Mouse (Mus musculus): ENCODE data around the gene Ucp3. TPM values are rescaled to one million over a fixed set of nuclear protein-coding genes. Genes with fewer than 3 reads are reported as not detected.

Gene Ucp3
- polyA plus RNA-seq, 1 experiment from 2014 or later = not detected

DNA sequence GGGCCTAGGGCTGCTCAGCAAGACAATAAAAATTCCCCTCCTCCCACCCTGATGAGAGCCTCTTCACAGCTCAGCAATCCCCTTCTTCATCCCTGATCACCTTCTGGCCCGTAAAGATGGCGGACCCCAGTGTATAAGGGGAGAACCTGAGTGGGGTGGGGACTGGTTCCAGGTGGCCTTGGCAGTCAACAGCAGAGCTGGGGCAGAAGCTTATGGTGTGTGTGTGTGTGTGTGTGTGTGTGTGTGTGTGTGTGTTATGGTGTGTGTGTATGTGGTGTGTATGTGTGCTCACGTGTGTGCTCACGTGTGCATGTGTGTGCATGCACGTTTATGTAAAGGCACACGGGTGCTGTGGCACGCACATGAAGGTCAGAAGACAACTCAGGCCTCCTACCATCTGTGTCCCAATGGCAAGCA lies 21.6 kb downstream of the Ucp3 start:
- no peak overlapping the region for H3K9ac ChIP-seq
- peak overlapping the region; percentile 65 for H3K4me2 ChIP-seq
- 0 out of 2 replicates have a peak overlapping the region, but pooled peaks have one; percentile 49 for H3K27ac ChIP-seq (replicated peaks)
- 85% methylated on average over 7 of the region's 7 CpGs for WGBS
- ATAC-seq (ENCODE audit: low FRiP score, low read depth) = no peak
- H3K36me3 ChIP-seq = no peaks in the 10 kb centered on the region
- H3K4me1 ChIP-seq (replicated peaks) = peaks cover 45% of the 10 kb centered on the region
- no peaks in the 10 kb centered on the region for H3K27me3 ChIP-seq
- H3K9me3 ChIP-seq = no peaks in the 10 kb centered on the region
- peak overlapping the region; percentile 37 for H3K4me3 ChIP-seq

DNA sequence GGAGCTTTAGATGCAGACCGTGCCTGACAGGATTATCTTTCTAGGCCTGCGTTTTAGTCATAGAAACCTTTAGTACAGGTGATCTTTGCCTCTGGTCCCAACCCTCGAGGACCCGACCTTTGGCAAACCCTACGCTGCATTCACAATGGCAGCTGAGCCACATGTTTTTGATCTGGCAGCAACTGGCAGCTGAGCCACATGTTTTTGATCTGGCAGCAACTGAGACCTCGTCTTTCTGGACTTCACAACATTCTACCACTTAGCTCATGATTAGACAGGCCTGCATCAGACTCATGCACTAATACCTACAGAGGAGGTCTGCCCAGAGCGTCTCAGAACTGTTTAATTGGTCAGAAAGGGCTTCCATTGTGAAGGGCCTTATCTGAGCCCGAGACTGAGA lies 22.3 kb downstream of the Ucp3 start:
- Histone ChIP-seq H3K36me3 (no peaks in the 10 kb centered on the region), H3K4me1 (replicated peaks) (peaks cover 45% of the 10 kb centered on the region), H3K27me3 (no peaks in the 10 kb centered on the region), H3K4me3 (no peak overlapping the region), H3K27ac (replicated peaks) (peak overlapping the region; percentile 79), H3K9me3 (no peaks in the 10 kb centered on the region), H3K4me2 (peak overlapping the region; percentile 65), H3K9ac (no peak overlapping the region)
- 50% methylated on average over 8 of the region's 8 CpGs for WGBS
- no peak for ATAC-seq (ENCODE audit: low FRiP score, low read depth)

- Histone ChIP-seq H3K27ac (replicated peaks) (peak overlapping the region; percentile 79), H3K4me2 (peak overlapping the region; percentile 65), H3K27me3 (no peaks in the 10 kb centered on the region), H3K9me3 (no peaks in the 10 kb centered on the region), H3K9ac (no peak overlapping the region), H3K4me3 (no peak overlapping the region), H3K36me3 (no peaks in the 10 kb centered on the region), H3K4me1 (replicated peaks) (peaks cover 45% of the 10 kb centered on the region)
- 29% methylated on average over 11 of the region's 11 CpGs for WGBS
- ATAC-seq (ENCODE audit: low FRiP score, low read depth) = peak; percentile 86
Observed at GRCm38 (mm10) chr7:100495581-100496251, 22.9 kb downstream of the Ucp3 start.

DNA sequence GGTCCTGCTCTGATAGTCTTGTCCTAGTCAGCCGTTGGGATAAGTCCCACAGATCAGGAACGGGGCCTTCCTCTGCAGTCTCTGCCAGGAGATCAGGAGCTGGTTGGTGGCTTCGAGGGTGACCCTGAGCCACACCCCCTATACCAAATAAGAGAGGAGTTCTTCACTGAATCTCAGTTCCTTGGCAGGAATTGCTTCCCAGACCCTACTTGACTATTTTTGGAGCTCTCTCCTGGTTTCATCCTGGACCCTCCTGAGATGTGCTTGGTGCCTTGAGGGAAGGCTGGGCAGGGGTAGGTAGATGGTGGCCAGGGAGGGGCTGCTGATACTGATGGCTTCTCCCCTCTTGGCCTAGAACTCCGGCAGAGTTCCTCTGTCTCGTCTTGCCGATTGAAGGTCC lies 23.6 kb downstream of the Ucp3 start:
- Histone ChIP-seq H3K9me3 (no peaks in the 10 kb centered on the region), H3K4me2 (no peak overlapping the region; the same call in 1 of the 2 replicates), H3K4me3 (no peak overlapping the region), H3K27me3 (no peaks in the 10 kb centered on the region), H3K4me1 (replicated peaks) (peaks cover 45% of the 10 kb centered on the region), H3K36me3 (no peaks in the 10 kb centered on the region), H3K27ac (replicated peaks) (peak overlapping the region; percentile 79), H3K9ac (no peak overlapping the region)
- no peak for ATAC-seq (ENCODE audit: low FRiP score, low read depth)
- whole genome bisulfite sequencing = 85% methylated on average over 6 of the region's 6 CpGs

GRCm38 (mm10) chr7:100496791-100497190 lies 24.0 kb downstream of the Ucp3 start:
- Histone ChIP-seq H3K4me1 (replicated peaks) (peaks cover 45% of the 10 kb centered on the region), H3K27me3 (no peaks in the 10 kb centered on the region), H3K4me3 (no peak overlapping the region), H3K9me3 (no peaks in the 10 kb centered on the region), H3K27ac (replicated peaks) (peak overlapping the region; percentile 79; the same call in 1 of the 2 replicates), H3K4me2 (no peak overlapping the region), H3K9ac (no peak overlapping the region), H3K36me3 (no peaks in the 10 kb centered on the region)
- WGBS = 97% methylated on average over 9 of the region's 9 CpGs
- ATAC-seq (ENCODE audit: low FRiP score, low read depth) = no peak

DNA sequence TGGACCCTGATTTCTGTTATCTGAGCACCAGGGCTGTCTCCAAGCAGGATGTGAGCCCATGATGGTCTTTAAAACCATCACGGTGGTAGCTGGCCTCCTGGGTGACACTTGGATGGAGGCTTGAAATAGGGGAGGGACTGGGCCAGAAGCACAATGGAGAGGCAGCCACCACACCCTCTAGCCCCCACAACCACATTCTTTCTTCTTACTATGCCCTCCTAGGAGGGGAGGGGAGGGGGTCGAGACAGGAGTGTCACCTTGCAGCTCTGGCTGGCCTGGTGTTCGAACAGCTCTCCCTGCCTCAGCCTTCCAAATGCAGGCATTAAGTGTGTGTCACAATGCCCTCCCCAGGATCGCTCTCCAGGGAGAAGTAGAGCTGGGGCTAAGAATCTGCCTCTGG lies 24.6 kb downstream of the Ucp3 start:
- Histone ChIP-seq H3K9ac (no peak overlapping the region), H3K36me3 (no peaks in the 10 kb centered on the region), H3K4me2 (no peak overlapping the region), H3K4me1 (replicated peaks) (peaks cover 42% of the 10 kb centered on the region), H3K4me3 (no peak overlapping the region), H3K27ac (replicated peaks) (no peak overlapping the region), H3K9me3 (no peaks in the 10 kb centered on the region), H3K27me3 (no peaks in the 10 kb centered on the region)
- WGBS = 75% methylated on average over 4 of the region's 4 CpGs
- no peak for ATAC-seq (ENCODE audit: low FRiP score, low read depth)

DNA sequence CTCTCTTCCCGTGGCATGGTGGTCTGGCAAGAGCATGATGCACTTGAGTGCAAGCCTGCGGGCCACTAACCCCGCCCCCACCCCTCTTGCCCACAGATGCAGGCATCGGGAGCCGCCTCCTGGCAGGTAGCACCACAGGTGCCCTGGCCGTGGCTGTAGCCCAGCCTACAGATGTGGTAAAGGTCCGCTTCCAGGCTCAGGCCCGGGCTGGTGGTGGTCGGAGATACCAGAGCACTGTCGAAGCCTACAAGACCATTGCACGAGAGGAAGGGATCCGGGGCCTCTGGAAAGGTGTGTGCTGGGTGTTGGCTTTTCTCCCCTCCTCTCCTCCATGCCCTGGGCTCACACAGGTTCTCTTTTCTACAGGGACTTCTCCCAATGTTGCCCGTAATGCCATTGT lies 25.2 kb downstream of the Ucp3 start:
- no peak for ATAC-seq (ENCODE audit: low FRiP score, low read depth)
- Histone ChIP-seq H3K4me1 (replicated peaks) (peaks cover 37% of the 10 kb centered on the region), H3K4me2 (no peak overlapping the region), H3K36me3 (no peaks in the 10 kb centered on the region), H3K4me3 (no peak overlapping the region), H3K9me3 (no peaks in the 10 kb centered on the region), H3K27me3 (no peaks in the 10 kb centered on the region), H3K9ac (no peak overlapping the region), H3K27ac (replicated peaks) (no peak overlapping the region)
- WGBS = 92% methylated on average over 13 of the region's 13 CpGs

GRCm38 (mm10) chr7:100499465-100499864 lies 26.7 kb downstream of the Ucp3 start:
- H3K27ac ChIP-seq (replicated peaks) = no peak overlapping the region
- no peaks in the 10 kb centered on the region for H3K27me3 ChIP-seq
- H3K4me2 ChIP-seq = no peak overlapping the region
- H3K36me3 ChIP-seq = no peaks in the 10 kb centered on the region
- no peaks in the 10 kb centered on the region for H3K9me3 ChIP-seq
- H3K4me3 ChIP-seq = no peak overlapping the region
- H3K4me1 ChIP-seq (replicated peaks) = peaks cover 22% of the 10 kb centered on the region
- H3K9ac ChIP-seq = no peak overlapping the region
- no peak for ATAC-seq (ENCODE audit: low FRiP score, low read depth)

DNA sequence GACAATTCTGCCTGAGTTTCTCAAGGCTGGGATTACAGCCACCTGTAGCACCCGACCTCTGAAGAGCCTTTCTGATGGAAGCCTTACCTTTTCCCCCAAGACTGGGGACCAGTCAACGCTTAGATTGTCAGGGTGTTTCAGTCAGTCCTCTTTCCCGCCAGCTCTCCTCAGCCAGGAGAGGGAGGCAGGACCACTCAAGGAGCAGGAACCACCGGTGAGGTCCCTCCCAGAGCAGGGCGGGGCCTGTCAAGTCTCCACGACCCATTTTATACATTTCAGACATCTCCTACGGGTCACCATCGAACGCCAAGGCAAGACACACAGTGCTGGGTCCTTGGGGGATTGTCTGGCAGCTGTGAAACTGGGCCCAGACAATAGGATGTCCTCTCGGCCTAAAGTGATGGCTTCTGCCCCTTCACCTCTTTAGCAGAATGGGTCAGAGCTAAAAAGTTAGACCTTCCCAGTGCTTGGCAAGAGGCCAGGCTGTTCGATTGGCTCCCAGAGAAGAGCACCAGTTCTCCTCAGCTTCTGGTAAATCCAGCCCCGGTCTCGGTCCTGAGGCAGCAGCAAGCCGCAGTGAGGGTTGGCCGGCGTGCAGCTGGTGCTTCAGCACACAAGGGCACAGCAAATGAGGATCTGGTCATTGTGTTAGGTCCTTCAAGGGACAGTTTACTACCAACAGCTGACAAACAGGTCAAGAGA lies 27.6 kb downstream of the Ucp3 start:
- H3K27me3 ChIP-seq = no peaks in the 10 kb centered on the region
- WGBS = 62% methylated on average over 16 of the region's 16 CpGs

DNA sequence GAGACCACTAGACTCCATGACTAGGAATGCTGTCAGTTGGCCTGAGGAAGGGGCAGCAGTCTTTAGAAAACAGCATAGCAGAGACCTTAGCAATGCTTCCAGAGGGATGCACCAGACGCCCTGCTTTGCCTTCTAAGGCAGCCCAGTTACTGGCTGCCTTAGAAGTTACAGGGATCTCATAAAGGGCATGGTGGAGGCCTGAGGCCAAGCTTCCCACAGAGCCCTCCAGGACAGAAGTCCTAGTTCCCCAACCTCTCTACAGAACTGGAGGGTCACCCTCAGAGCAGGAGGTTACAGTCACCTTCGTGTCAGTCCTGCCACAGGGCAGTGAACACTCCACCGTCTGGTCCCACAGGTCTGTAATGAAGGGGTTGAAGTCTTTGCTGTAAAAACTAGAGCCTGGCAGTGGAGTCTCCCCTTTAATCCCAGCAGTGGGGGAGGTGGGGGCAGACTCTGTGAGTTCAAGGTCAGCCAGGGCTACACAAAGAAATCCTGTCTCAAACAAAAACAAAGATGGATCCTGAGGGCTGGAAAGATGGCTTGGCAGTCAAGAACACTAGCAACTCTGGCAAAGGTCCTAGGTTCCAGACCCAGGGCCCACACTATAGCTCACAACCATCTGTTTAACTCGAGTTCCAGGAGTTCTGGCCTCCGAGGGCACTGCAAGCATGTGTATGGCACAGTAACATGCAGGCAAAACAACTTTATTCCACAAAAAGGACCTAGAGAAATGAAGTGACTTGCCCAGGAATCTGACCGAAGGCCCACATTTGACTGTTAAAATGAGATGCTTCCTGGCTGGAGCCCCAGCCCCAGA lies 28.4 kb downstream of the Ucp3 start:
- Histone ChIP-seq H3K9ac (no peak overlapping the region), H3K4me1 (replicated peaks) (peaks cover 6% of the 10 kb centered on the region), H3K4me2 (no peak overlapping the region), H3K27me3 (no peaks in the 10 kb centered on the region), H3K4me3 (no peak overlapping the region), H3K27ac (replicated peaks) (no peak overlapping the region), H3K36me3 (no peaks in the 10 kb centered on the region), H3K9me3 (no peaks in the 10 kb centered on the region)
- ATAC-seq (ENCODE audit: low FRiP score, low read depth) = no peak
- 70% methylated on average over 6 of the region's 6 CpGs for WGBS

More for the DNA sequence above, 27.6 kb downstream of the Ucp3 start:
- Histone ChIP-seq H3K4me2 (no peak overlapping the region), H3K9me3 (no peaks in the 10 kb centered on the region), H3K9ac (no peak overlapping the region), H3K27ac (replicated peaks) (no peak overlapping the region), H3K4me1 (replicated peaks) (peaks cover 14% of the 10 kb centered on the region), H3K4me3 (no peak overlapping the region), H3K36me3 (no peaks in the 10 kb centered on the region)
- ATAC-seq (ENCODE audit: low FRiP score, low read depth) = no peak

DNA sequence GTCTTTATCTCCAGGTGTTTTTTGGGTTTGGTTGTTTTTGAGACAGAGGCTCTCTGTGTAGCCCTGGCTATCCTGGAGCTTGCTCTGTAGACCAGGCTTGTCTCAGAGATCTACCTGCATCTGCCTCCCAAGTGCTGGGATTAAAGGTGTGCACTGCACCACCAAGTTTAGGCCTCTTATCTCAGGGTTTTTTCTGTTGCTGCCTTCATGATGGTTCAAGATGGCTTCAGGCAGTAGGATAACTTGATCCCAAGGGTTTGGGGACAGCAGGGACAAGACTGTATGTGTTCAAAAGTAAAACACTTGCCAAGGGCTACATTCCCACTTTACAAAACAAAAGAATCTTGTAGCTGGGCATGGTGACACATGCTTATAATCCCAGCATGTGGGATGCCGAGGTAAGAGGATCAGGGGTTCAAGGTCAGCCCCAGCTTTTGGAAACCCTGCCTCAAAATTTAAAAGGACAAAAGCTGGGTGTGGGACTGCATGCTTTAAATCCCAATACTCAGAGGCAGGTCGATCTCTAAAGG lies 29.1 kb downstream of the Ucp3 start:
- Histone ChIP-seq H3K4me2 (no peak overlapping the region), H3K36me3 (no peaks in the 10 kb centered on the region), H3K27me3 (no peaks in the 10 kb centered on the region), H3K4me1 (replicated peaks) (no peaks in the 10 kb centered on the region), H3K27ac (replicated peaks) (no peak overlapping the region), H3K9ac (no peak overlapping the region), H3K9me3 (no peaks in the 10 kb centered on the region), H3K4me3 (no peak overlapping the region)
- ATAC-seq (ENCODE audit: low FRiP score, low read depth) = no peak
- 62% methylated on average over 2 of the region's 2 CpGs for WGBS

All from hindbrain, embryonic 15.5 days (tissue).